Mouse (Mus musculus) urinary bladder, adult 2 months (tissue): ENCODE measurements around the gene Astl. TPM values are rescaled to one million over a fixed set of nuclear protein-coding genes. Genes with fewer than 3 reads are reported as not detected.

Experiments
- DNase-seq: peaks from one replicate; pipeline ENCODE4 v3.0.0; 2022; ENCODE audit warnings: low spot score
- polyA plus RNA-seq: library from polyadenylated mRNA; depleted of rRNA; stranded (reverse); fragments of >200 nt; gene quantifications from 2 replicates; pipeline ENCODE4 v1.2.3, GENCODE M21; 2012

Gene Astl
- polyA plus RNA-seq, 1 experiment, result not detected

- no peak for DNase-seq
Measured at GRCm38 (mm10) chr2:127323667-127324066, 14.8 kb upstream of the Astl start.

GRCm38 (mm10) chr2:127324456-127324855 lies 14.0 kb upstream of the Astl start:
- no peak for DNase-seq

GRCm38 (mm10) chr2:127328090-127328851 lies 10.2 kb upstream of the Astl start:
- no peak for DNase-seq

GRCm38 (mm10) chr2:127332807-127333570 lies 5.5 kb upstream of the Astl start:
- DNase-seq, result no peak

- no peak for DNase-seq
Measured at GRCm38 (mm10) chr2:127333945-127334603, 4.4 kb upstream of the Astl start.

GRCm38 (mm10) chr2:127335078-127335541 lies 3.3 kb upstream of the Astl start:
- no peak for DNase-seq

GRCm38 (mm10) chr2:127335767-127336496 lies 2.5 kb upstream of the Astl start, which contains the start of gene Dusp2:
Gene Dusp2 (plus strand): TSS chr2:127336159.
- peak; percentile 59 for DNase-seq

GRCm38 (mm10) chr2:127336497-127336832 lies 2.0 kb upstream of the Astl start:
- DNase-seq, result no peak

GRCm38 (mm10) chr2:127336885-127337284 lies 1.6 kb upstream of the Astl start:
- no peak for DNase-seq

- no peak for DNase-seq
Measured at GRCm38 (mm10) chr2:127337531-127337930, 908 bp upstream of the Astl start.

GRCm38 (mm10) chr2:127338012-127338411 lies 427 bp upstream of the Astl start:
- no peak for DNase-seq

GRCm38 (mm10) chr2:127338833-127339232 lies 394 bp downstream of the Astl start:
- DNase-seq, result no peak

GRCm38 (mm10) chr2:127339262-127339661 lies 823 bp downstream of the Astl start:
- no peak for DNase-seq

GRCm38 (mm10) chr2:127341159-127341558 lies 2.7 kb downstream of the Astl start:
- DNase-seq, result no peak

- DNase-seq, result no peak
Measured at GRCm38 (mm10) chr2:127346334-127346733, 7.9 kb downstream of the Astl start.

GRCm38 (mm10) chr2:127347147-127347985 lies 8.9 kb downstream of the Astl start:
- DNase-seq, result no peak

- DNase-seq, result no peak
Measured at GRCm38 (mm10) chr2:127353881-127354280, 15.4 kb downstream of the Astl start.

GRCm38 (mm10) chr2:127362459-127363281 lies 24.2 kb downstream of the Astl start, which contains the start of gene Adra2b:
Gene Adra2b (plus strand): TSS chr2:127363208.
- DNase-seq, result peak; percentile 63

- no peak for DNase-seq
Measured at GRCm38 (mm10) chr2:127363282-127363652, 24.8 kb downstream of the Astl start.

GRCm38 (mm10) chr2:127363696-127364095 lies 25.3 kb downstream of the Astl start:
- no peak for DNase-seq
